Mouse (Mus musculus) neural tube, embryonic 11.5 days (tissue): ENCODE data around the gene Armc2. TPM values are rescaled to one million over a fixed set of nuclear protein-coding genes. Genes with fewer than 3 reads are reported as not detected.
"Not testable (repeated sequence)": the region's sequence is repeated elsewhere in the genome, so short reads cannot be mapped to it uniquely, and the experiment has no call there.

Experiments used
- ATAC-seq: fragments of 200-750 bp; cut with Nextera tagmentation; 2 replicates; pipeline ENCODE4 v1.8.0; 2017; ENCODE audit warnings: moderate number of reproducible peaks, mild to moderate bottlenecking, moderate TSS enrichment, moderate library complexity; ENCODE audit not compliant: insufficient read depth, low FRiP score, low TSS enrichment
- DNase-seq: peaks from one replicate; pipeline ENCODE4 v3.0.0-alpha.2; 2015; ENCODE audit warnings: low spot score
- H3K27ac ChIP-seq: fragments of 300-500 bp; sonication (generic); 2 replicates; pipeline ENCODE4 v1.5.1; 2014; ENCODE audit warnings: low read depth, mild to moderate bottlenecking, low read length
- H3K27me3 ChIP-seq: fragments of 300-500 bp; sonication (generic); 2 replicates; pipeline ENCODE4 v1.6.1; 2014; ENCODE audit warnings: mild to moderate bottlenecking, low read length, mixed read lengths; ENCODE audit not compliant: control insufficient read depth, insufficient read depth
- H3K36me3 ChIP-seq: fragments of 300-500 bp; sonication (generic); 2 replicates; pipeline ENCODE4 v1.6.1; 2014; ENCODE audit warnings: mild to moderate bottlenecking, low read length, moderate library complexity, mixed read lengths; ENCODE audit not compliant: control insufficient read depth, insufficient read depth
- H3K4me1 ChIP-seq: fragments of 300-500 bp; sonication (generic); 2 replicates; pipeline ENCODE4 v1.6.1; 2014; ENCODE audit warnings: low read length, mixed read lengths; ENCODE audit not compliant: control insufficient read depth, insufficient read depth
- H3K4me2 ChIP-seq: fragments of 300-500 bp; sonication (generic); 2 replicates; pipeline ENCODE4 v1.6.1; 2014; ENCODE audit warnings: low read depth, mild to moderate bottlenecking, moderate library complexity
- H3K4me3 ChIP-seq: fragments of 300-500 bp; sonication (generic); 2 replicates; pipeline ENCODE4 v1.5.1; 2014; ENCODE audit warnings: low read depth, low read length
- H3K9ac ChIP-seq: fragments of 300-500 bp; sonication (generic); 2 replicates; pipeline ENCODE4 v1.6.1; 2014; ENCODE audit warnings: mild to moderate bottlenecking, low read length
- H3K9me3 ChIP-seq: fragments of 300-500 bp; sonication (generic); 2 replicates; pipeline ENCODE4 v1.6.1; 2016; ENCODE audit warnings: low read length; ENCODE audit not compliant: control insufficient read depth
- WGBS: fragments of 180-500 bp; shearing (Covaris S2); extraction: QIAGEN DNeasy Blood & Tissue Kit; methylation state at CpG from one replicate; pipeline ENCODE4 v1.1.7; 2014; 5-methylcytosine and 5-hydroxymethylcytosine counted together
- polyA plus RNA-seq: library from polyadenylated mRNA; unstranded; fragments of >200 nt; fragmentation: Nextera tagmentation; extraction: Ambion mirVana; gene quantifications from 2 replicates; pipeline ENCODE4 v1.2.1, GENCODE M21; 2014

Gene Armc2
- polyA plus RNA-seq, 1 experiment from 2014 or later = 2.2 TPM

DNA sequence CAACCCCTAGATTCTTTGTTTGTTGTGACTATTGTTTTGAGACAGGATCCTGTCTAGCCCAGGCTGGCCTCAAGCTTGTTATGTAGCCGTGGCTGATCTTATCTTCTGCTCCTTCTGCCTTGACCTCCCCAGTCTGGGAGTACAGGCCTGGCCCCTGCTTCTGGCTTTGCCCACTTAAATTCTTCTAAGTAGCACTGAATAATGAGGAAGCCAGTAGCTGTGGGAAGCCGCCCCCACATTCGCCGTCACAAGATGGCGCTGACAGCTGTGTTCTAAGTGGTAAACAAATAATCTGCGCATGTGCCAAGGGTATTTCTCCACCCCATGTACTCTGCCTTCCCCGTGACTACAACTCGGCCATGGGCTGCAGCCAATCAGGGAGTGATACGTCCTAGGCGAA lies 65.9 kb downstream of the Armc2 start:
- H3K4me3 ChIP-seq, H3K27me3 ChIP-seq, H3K9me3 ChIP-seq, H3K9ac ChIP-seq, H3K4me2 ChIP-seq, H3K36me3 ChIP-seq, DNase-seq, H3K4me1 ChIP-seq, H3K27ac ChIP-seq, ATAC-seq: not testable (repeated sequence)
- WGBS = 95% methylated on average over 5 of the region's 10 CpGs

DNA sequence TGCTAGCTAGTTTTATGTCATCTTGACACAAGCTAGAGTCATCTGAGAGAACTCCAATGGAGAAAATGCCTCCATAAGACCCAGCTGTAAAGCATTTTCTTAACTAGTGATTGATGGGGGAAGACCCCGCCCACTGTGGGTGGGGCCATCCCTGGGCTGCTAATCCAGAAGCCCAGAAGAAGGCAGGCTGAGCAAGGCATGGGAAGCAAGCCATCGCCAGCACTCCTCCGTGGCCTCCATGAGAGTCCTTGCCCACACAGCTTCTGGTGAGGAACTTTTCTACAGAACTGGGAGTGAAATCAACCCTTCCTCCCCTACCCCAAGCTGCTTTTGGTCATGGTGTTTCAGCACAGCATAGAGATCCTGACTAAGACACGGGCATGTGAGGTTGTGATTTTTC lies 79.2 kb downstream of the Armc2 start:
- WGBS = 75% methylated on average over 4 of the region's 4 CpGs
- Histone ChIP-seq H3K4me2 (no peak overlapping the region), H3K4me3 (no peak overlapping the region), H3K27me3 (no peaks in the 10 kb centered on the region), H3K36me3 (no peaks in the 10 kb centered on the region), H3K4me1 (peaks cover 5% of the 10 kb centered on the region; the same call in 1 of the 2 replicates), H3K27ac (no peak overlapping the region), H3K9ac (no peak overlapping the region), H3K9me3 (no peaks in the 10 kb centered on the region)
- no peak for ATAC-seq
- DNase-seq = no peak

DNA sequence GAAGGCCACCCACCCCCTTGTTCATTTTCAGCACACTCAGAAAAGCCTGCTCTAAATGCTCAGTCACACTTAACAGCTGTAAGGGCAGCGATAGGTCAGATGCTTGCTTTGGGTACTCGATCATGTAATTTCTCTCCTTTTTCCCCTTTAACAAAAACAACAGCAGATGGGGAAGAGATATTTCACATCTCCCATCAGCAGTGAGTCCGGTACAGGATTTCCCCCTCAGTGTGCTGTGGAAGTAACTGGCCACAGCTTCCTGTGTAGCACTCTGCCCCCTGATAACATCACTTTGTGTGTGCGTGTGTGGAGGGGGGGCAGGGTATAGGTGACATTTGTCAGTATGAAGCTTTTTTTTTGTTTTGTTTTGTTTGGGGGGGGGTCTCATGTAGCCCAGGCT lies 81.1 kb downstream of the Armc2 start:
- Histone ChIP-seq H3K27ac (no peak overlapping the region), H3K4me1 (peaks cover 5% of the 10 kb centered on the region; the same call in 1 of the 2 replicates), H3K4me3 (no peak overlapping the region), H3K9me3 (no peaks in the 10 kb centered on the region), H3K36me3 (no peaks in the 10 kb centered on the region), H3K27me3 (no peaks in the 10 kb centered on the region), H3K9ac (no peak overlapping the region), H3K4me2 (no peak overlapping the region)
- 65% methylated on average over 4 of the region's 4 CpGs for WGBS
- ATAC-seq (no peak), DNase-seq (no peak)

DNA sequence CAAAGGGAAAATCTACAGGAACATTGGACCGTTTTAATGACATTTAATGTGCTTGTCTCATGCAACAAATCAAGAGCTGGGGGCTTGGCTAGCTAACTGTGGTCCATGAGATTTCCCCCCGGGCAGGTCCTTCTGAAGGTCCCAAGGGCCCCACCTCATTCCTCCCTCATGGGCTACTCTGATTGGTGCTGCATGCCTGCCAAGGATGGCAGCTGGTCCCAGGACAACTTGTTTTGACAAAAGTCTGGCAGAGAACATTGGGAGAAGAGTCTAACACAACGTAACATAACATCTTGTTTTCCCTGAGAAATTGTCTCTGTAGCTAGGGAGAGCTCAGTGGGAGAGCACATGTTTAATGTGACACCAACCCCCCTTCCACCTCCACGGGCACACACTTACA lies 82.1 kb downstream of the Armc2 start:
- H3K4me2 ChIP-seq = no peak overlapping the region
- 79% methylated on average over 4 of the region's 4 CpGs for WGBS
- no peak for DNase-seq

DNA sequence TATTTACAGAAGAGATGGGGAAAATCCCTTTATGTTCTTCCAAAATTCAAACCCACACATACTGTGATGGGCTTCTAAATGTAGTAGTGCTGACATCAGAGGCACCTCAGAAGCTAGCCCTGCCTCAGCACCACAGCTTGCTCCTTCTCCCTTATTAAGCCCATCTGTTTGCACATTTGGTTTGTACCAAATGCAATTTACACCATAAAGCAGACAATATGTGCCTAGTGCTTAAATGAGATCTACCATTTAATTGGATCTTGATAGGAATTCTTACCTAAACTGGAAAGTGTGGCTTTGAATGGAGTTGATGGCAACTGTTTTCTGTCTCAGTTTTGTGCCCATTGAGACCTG lies 82.8 kb downstream of the Armc2 start:
- Histone ChIP-seq H3K36me3 (no peaks in the 10 kb centered on the region), H3K4me2 (no peak overlapping the region), H3K9ac (no peak overlapping the region), H3K27ac (no peak overlapping the region), H3K9me3 (no peaks in the 10 kb centered on the region), H3K4me3 (no peak overlapping the region), H3K4me1 (peaks cover 5% of the 10 kb centered on the region; the same call in 1 of the 2 replicates), H3K27me3 (no peaks in the 10 kb centered on the region)
- no peak for ATAC-seq
- no peak for DNase-seq

More for the DNA sequence above, 82.1 kb downstream of the Armc2 start:
- no peak for ATAC-seq
- no peaks in the 10 kb centered on the region for H3K9me3 ChIP-seq
- H3K4me1 ChIP-seq = peaks cover 5% of the 10 kb centered on the region; the same call in 1 of the 2 replicates
- H3K36me3 ChIP-seq = no peaks in the 10 kb centered on the region
- no peak overlapping the region for H3K9ac ChIP-seq
- no peaks in the 10 kb centered on the region for H3K27me3 ChIP-seq
- no peak overlapping the region for H3K4me3 ChIP-seq
- H3K27ac ChIP-seq = no peak overlapping the region

DNA sequence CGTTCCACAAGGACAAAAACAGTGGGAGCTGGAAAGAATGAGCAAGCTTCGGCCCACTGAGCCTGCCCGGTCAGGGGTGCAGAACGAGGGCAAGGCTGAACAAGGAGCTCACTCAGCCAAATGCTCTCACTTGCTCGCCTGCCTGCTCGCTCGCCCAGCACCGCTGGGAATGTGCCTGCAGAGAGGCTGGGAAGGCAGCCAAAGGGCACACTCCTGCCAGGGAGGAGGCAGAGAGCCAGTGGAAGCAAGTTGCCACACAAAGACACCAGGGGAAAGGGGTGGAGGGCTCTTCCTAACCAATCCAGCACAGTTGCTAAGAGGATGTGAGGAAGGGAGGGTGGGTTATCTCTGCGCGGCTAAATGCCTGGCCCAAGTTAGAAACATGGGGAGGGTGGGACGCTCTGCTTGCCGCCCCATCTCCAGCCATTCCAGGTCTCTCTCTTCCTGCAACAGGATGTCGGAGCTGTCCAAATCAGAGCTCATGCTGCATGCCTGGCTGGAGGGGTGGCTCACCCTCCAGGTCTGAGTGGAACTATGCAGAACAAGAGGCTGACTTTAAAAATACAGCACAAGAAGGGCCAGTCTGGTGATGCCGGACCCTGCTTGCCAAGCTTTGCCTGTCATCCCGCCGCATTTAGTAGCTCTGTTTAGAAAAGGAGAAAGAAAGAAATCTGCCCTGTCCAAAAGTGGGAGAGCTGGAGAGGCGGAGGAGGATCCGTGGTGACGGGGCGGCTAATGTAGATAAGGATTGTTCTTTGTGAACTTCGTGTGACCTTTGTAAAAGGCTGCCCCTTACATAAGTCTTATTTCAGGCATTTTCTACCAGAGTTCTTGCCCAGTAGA lies 83.4 kb downstream of the Armc2 start:
- no peaks in the 10 kb centered on the region for H3K36me3 ChIP-seq
- H3K4me2 ChIP-seq = peak overlapping the region; percentile 13
- H3K27me3 ChIP-seq = no peaks in the 10 kb centered on the region
- peak; percentile 72 for ATAC-seq
- WGBS = 26% methylated on average over 21 of the region's 21 CpGs
- H3K9me3 ChIP-seq = no peaks in the 10 kb centered on the region
- H3K9ac ChIP-seq = no peak overlapping the region
- H3K4me3 ChIP-seq = no peak overlapping the region
- peak; percentile 68 for DNase-seq
- peaks cover 5% of the 10 kb centered on the region; the same call in 1 of the 2 replicates for H3K4me1 ChIP-seq
- peak overlapping the region; percentile 54; the same call in 1 of the 2 replicates for H3K27ac ChIP-seq

DNA sequence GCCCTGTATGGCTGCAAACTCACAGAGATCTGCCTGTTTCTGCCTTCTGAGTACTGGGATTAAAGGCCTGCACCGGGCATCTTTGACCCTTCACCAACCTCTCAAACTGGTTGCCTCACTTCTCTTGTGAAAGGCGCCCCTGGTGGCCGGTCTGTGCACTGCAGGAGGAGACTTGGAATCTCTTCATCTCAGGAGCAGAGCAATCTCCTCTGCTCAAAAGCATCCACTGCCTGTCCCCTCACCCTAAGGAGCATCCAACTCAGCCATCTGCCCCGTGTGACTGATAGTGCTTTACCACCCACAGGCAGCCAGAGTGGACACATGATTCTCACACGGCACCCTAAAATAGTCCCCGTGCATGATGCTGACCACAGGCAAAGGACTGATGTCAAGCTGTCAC lies 84.7 kb downstream of the Armc2 start:
- ATAC-seq (no peak), DNase-seq (peak; percentile 63)
- Histone ChIP-seq H3K27me3 (no peaks in the 10 kb centered on the region), H3K9ac (no peak overlapping the region), H3K36me3 (no peaks in the 10 kb centered on the region), H3K4me3 (no peak overlapping the region), H3K4me1 (peaks cover 5% of the 10 kb centered on the region; the same call in 1 of the 2 replicates), H3K9me3 (no peaks in the 10 kb centered on the region), H3K4me2 (no peak overlapping the region), H3K27ac (no peak overlapping the region)
- 68% methylated on average over 6 of the region's 6 CpGs for WGBS

DNA sequence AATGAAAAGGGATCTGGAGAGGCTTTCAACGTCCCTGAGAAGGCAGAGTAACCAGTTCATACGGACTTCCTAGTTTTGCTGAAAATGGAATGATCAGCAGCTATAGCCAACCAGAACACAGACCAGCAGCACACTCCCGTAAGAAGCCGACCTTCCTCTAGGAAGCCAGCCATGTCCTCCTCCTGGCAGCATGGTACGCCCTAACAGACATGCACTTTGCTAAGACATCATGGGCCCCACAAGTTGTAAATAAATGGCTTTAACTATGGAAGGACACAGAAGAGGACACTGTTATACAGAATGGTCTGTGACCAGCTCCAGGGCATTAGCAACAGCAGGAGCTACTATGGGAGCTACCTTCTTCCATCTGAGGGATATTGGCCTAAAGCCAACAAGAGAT lies 85.3 kb downstream of the Armc2 start:
- Histone ChIP-seq H3K4me2 (no peak overlapping the region), H3K4me3 (no peak overlapping the region), H3K9ac (no peak overlapping the region), H3K9me3 (no peaks in the 10 kb centered on the region), H3K4me1 (peaks cover 5% of the 10 kb centered on the region; the same call in 1 of the 2 replicates), H3K27ac (no peak overlapping the region), H3K27me3 (no peaks in the 10 kb centered on the region), H3K36me3 (no peaks in the 10 kb centered on the region)
- 92% methylated on average over 5 of the region's 5 CpGs for WGBS
- no peak for DNase-seq
- no peak for ATAC-seq

DNA sequence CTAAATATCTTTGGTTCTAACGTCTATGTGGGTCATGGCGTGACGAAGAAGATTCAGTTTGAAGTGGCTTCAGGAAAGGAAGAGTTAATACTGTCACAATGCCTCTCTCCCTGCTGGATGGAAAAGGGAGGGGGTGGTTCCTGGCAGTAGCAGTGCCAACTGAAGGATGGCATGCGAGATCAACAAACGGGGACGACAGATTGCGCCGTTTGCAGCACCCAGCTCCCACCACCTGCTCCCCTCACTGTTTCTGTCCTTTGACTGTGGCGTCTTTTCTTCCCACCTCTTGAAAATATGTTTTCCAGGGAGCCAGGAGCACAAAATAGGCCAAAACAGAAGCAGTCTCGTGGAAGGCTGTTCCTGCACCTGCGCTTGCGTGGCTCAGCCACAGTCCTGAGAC lies 86.3 kb downstream of the Armc2 start:
- Histone ChIP-seq H3K4me3 (no peak overlapping the region), H3K27me3 (no peaks in the 10 kb centered on the region), H3K4me2 (no peak overlapping the region), H3K9ac (no peak overlapping the region), H3K4me1 (peaks cover 5% of the 10 kb centered on the region; the same call in 1 of the 2 replicates), H3K9me3 (no peaks in the 10 kb centered on the region), H3K36me3 (no peaks in the 10 kb centered on the region), H3K27ac (no peak overlapping the region)
- ATAC-seq = no peak
- no peak for DNase-seq
- 84% methylated on average over 12 of the region's 12 CpGs for WGBS
